Mouse (Mus musculus) brain, embryonic 14.5 days (tissue): ENCODE data around the gene Fam76a. TPM values are rescaled to one million over a fixed set of nuclear protein-coding genes. Genes with fewer than 3 reads are reported as not detected.
"Not testable (repeated sequence)": the region's sequence is repeated elsewhere in the genome, so short reads cannot be mapped to it uniquely, and the experiment has no call there.

Experiments used
- DNase-seq: peaks from one replicate; pipeline ENCODE4 v3.0.0-alpha.2; 2011; ENCODE audit warnings: low read depth
- CTCF ChIP-seq: fragments of 200-500 bp; IDR thresholded peaks from 2 replicates; pipeline ENCODE4 v1.5.1; 2012; ENCODE audit warnings: inconsistent platforms, mild to moderate bottlenecking, moderate library complexity, borderline replicate concordance; ENCODE audit not compliant: insufficient read depth, insufficient read length; ENCODE audit errors: extremely low read depth
- POLR2A ChIP-seq: fragments of 200-500 bp; IDR thresholded peaks from 2 replicates; pipeline ENCODE4 v1.6.1; 2012; ENCODE audit warnings: mild to moderate bottlenecking, inconsistent platforms, borderline replicate concordance; ENCODE audit not compliant: poor library complexity, insufficient read depth, insufficient read length, severe bottlenecking; ENCODE audit errors: extremely low read depth
- polyA plus RNA-seq: library from polyadenylated mRNA; depleted of rRNA; stranded (reverse); fragments of >200 nt; gene quantifications from 2 replicates; pipeline ENCODE4 v1.2.3, GENCODE M21; 2012

The Fam76a gene
- polyA plus RNA-seq, 1 experiment, result 19.8 TPM

- DNase-seq, result no peak
- TF ChIP-seq POLR2A, result no peak
- TF ChIP-seq CTCF, result no peak
Measured at GRCm38 (mm10) chr4:132941012-132941729, 18.8 kb upstream of the Fam76a start.

- DNase-seq, result peak; percentile 61
- TF ChIP-seq CTCF (peak; percentile 78), POLR2A (no peak)
Measured at GRCm38 (mm10) chr4:132939421-132940127, 17.2 kb upstream of the Fam76a start.

- DNase-seq, result peak; percentile 93
Measured at GRCm38 (mm10) chr4:132938181-132938941, 16.0 kb upstream of the Fam76a start.

GRCm38 (mm10) chr4:132934639-132935038 lies 12.3 kb upstream of the Fam76a start:
- peak; percentile 60 for DNase-seq
- TF ChIP-seq CTCF (no peak), POLR2A (no peak)

More at GRCm38 (mm10) chr4:132938181-132938941, 16.0 kb upstream of the Fam76a start:
- no peak for TF ChIP-seq POLR2A
- TF ChIP-seq CTCF, result no peak

GRCm38 (mm10) chr4:132932752-132933404 lies 10.5 kb upstream of the Fam76a start:
- DNase-seq, result no peak
- TF ChIP-seq CTCF (no peak), POLR2A (no peak)

- TF ChIP-seq CTCF (peak; percentile 64), POLR2A (no peak)
- peak; percentile 58 for DNase-seq
Measured at GRCm38 (mm10) chr4:132930784-132931183, 8.4 kb upstream of the Fam76a start.

- DNase-seq, result not testable (repeated sequence)
Measured at GRCm38 (mm10) chr4:132926520-132926919, 4.2 kb upstream of the Fam76a start.

GRCm38 (mm10) chr4:132922061-132922530 lies 262 bp downstream of the Fam76a start:
- TF ChIP-seq CTCF, result no peak
- peak; percentile 69 for TF ChIP-seq POLR2A
- peak; percentile 58 for DNase-seq

GRCm38 (mm10) chr4:132921488-132921887 lies 870 bp downstream of the Fam76a start:
- DNase-seq, result no peak
- TF ChIP-seq POLR2A, result no peak
- no peak for TF ChIP-seq CTCF

GRCm38 (mm10) chr4:132920171-132920570 lies 2.2 kb downstream of the Fam76a start:
- TF ChIP-seq CTCF, result no peak
- TF ChIP-seq POLR2A, result no peak
- DNase-seq, result no peak

GRCm38 (mm10) chr4:132918493-132918892 lies 3.9 kb downstream of the Fam76a start:
- DNase-seq, result not testable (repeated sequence)
